Mouse (Mus musculus): ENCODE measurements around the gene H2al1h. TPM values are rescaled to one million over a fixed set of nuclear protein-coding genes. Genes with fewer than 3 reads are reported as not detected.

The H2al1h gene
- polyA plus RNA-seq, 1 experiment: not detected

GRCm38 (mm10) chrX:11346756-11347155, 25.5 kb downstream of the H2al1h start:
- H3K27me3 ChIP-seq (ENCODE audit: control insufficient read depth, insufficient read depth, low read length, poor library complexity, severe bottlenecking): no peaks in the 10 kb centered on the region
- no peak overlapping the region for H3K9ac ChIP-seq (ENCODE audit: low read depth, poor library complexity, severe bottlenecking)
- H3K4me3 ChIP-seq (ENCODE audit: low read depth, low read length): no peak overlapping the region
- no peak overlapping the region for H3K27ac ChIP-seq (ENCODE audit: insufficient read depth, low read length)
- no peaks in the 10 kb centered on the region for H3K36me3 ChIP-seq (ENCODE audit: control insufficient read depth, insufficient read depth, low read length, poor library complexity, severe bottlenecking)
- no peaks in the 10 kb centered on the region for H3K9me3 ChIP-seq (replicated peaks; ENCODE audit: control insufficient read depth, insufficient read depth, low read length, poor library complexity, severe bottlenecking)
- H3K4me1 ChIP-seq (ENCODE audit: control insufficient read depth, insufficient read depth, low read length): no peaks in the 10 kb centered on the region
- TF ChIP-seq EP300 (IDR thresholded peaks at IDR 0.05; ENCODE audit: insufficient read depth, low read depth, low read length): no peak
- no peak for TF ChIP-seq POLR2A (IDR thresholded peaks at IDR 0.05; ENCODE audit: insufficient read depth, low read length)
- TF ChIP-seq CTCF (IDR thresholded peaks at IDR 0.05; ENCODE audit: low read depth, low read length): no peak

DNA sequence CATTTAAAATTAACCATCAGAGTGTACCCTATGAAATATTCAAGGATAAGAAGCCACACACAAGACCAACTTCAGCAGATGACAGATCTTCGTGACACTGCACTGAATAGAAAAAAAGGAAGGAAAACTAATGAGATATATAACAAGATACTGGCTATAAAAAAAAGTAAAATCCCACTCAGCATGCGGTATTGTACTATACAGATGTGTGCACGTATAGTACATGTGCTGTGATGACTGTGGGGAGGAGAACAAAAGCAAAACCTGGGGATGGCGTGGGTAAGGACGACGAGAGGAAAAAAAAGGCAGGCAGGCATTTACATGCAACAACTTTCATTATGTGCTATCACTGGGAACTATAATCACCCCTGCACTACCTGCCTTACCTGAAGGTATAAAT, 39.5 kb downstream of the H2al1h start:
- Histone ChIP-seq H3K27me3 (ENCODE audit: control insufficient read depth, insufficient read depth, low read length, poor library complexity, severe bottlenecking) (no peaks in the 10 kb centered on the region), H3K4me3 (ENCODE audit: low read depth, low read length) (no peak overlapping the region), H3K9me3 (replicated peaks; ENCODE audit: control insufficient read depth, insufficient read depth, low read length, poor library complexity, severe bottlenecking) (no peaks in the 10 kb centered on the region), H3K9ac (ENCODE audit: low read depth, poor library complexity, severe bottlenecking) (no peak overlapping the region), H3K4me1 (ENCODE audit: control insufficient read depth, insufficient read depth, low read length) (no peaks in the 10 kb centered on the region), H3K27ac (ENCODE audit: insufficient read depth, low read length) (no peak overlapping the region), H3K36me3 (ENCODE audit: control insufficient read depth, insufficient read depth, low read length, poor library complexity, severe bottlenecking) (no peaks in the 10 kb centered on the region)
- TF ChIP-seq CTCF (IDR thresholded peaks at IDR 0.05; ENCODE audit: low read depth, low read length) (no peak), POLR2A (IDR thresholded peaks at IDR 0.05; ENCODE audit: insufficient read depth, low read length) (no peak), EP300 (IDR thresholded peaks at IDR 0.05; ENCODE audit: insufficient read depth, low read depth, low read length) (no peak)

GRCm38 (mm10) chrX:11361261-11361660, 40.0 kb downstream of the H2al1h start:
- no peaks in the 10 kb centered on the region for H3K4me1 ChIP-seq (ENCODE audit: control insufficient read depth, insufficient read depth, low read length)
- H3K36me3 ChIP-seq (ENCODE audit: control insufficient read depth, insufficient read depth, low read length, poor library complexity, severe bottlenecking): no peaks in the 10 kb centered on the region
- TF ChIP-seq POLR2A (IDR thresholded peaks at IDR 0.05; ENCODE audit: insufficient read depth, low read length) (no peak), CTCF (IDR thresholded peaks at IDR 0.05; ENCODE audit: low read depth, low read length) (no peak)
- no peak overlapping the region for H3K9ac ChIP-seq (ENCODE audit: low read depth, poor library complexity, severe bottlenecking)
- H3K27me3 ChIP-seq (ENCODE audit: control insufficient read depth, insufficient read depth, low read length, poor library complexity, severe bottlenecking): no peaks in the 10 kb centered on the region
- no peaks in the 10 kb centered on the region for H3K9me3 ChIP-seq (replicated peaks; ENCODE audit: control insufficient read depth, insufficient read depth, low read length, poor library complexity, severe bottlenecking)
- no peak overlapping the region for H3K4me3 ChIP-seq (ENCODE audit: low read depth, low read length)
- no peak overlapping the region for H3K27ac ChIP-seq (ENCODE audit: insufficient read depth, low read length)

GRCm38 (mm10) chrX:11363890-11364289, 42.6 kb downstream of the H2al1h start:
- TF ChIP-seq POLR2A (IDR thresholded peaks at IDR 0.05; ENCODE audit: insufficient read depth, low read length) (no peak), EP300 (IDR thresholded peaks at IDR 0.05; ENCODE audit: insufficient read depth, low read depth, low read length) (no peak), CTCF (IDR thresholded peaks at IDR 0.05; ENCODE audit: low read depth, low read length) (no peak)
- H3K27me3 ChIP-seq (ENCODE audit: control insufficient read depth, insufficient read depth, low read length, poor library complexity, severe bottlenecking): no peaks in the 10 kb centered on the region
- no peaks in the 10 kb centered on the region for H3K4me1 ChIP-seq (ENCODE audit: control insufficient read depth, insufficient read depth, low read length)
- H3K9me3 ChIP-seq (replicated peaks; ENCODE audit: control insufficient read depth, insufficient read depth, low read length, poor library complexity, severe bottlenecking): no peaks in the 10 kb centered on the region
- no peak overlapping the region for H3K9ac ChIP-seq (ENCODE audit: low read depth, poor library complexity, severe bottlenecking)
- H3K27ac ChIP-seq (ENCODE audit: insufficient read depth, low read length): no peak overlapping the region
- H3K36me3 ChIP-seq (ENCODE audit: control insufficient read depth, insufficient read depth, low read length, poor library complexity, severe bottlenecking): no peaks in the 10 kb centered on the region
- H3K4me3 ChIP-seq (ENCODE audit: low read depth, low read length): no peak overlapping the region

- no peak overlapping the region for H3K27ac ChIP-seq (ENCODE audit: insufficient read depth, low read length)
- H3K27me3 ChIP-seq (ENCODE audit: control insufficient read depth, insufficient read depth, low read length, poor library complexity, severe bottlenecking): no peaks in the 10 kb centered on the region
- no peaks in the 10 kb centered on the region for H3K36me3 ChIP-seq (ENCODE audit: control insufficient read depth, insufficient read depth, low read length, poor library complexity, severe bottlenecking)
- H3K9me3 ChIP-seq (replicated peaks; ENCODE audit: control insufficient read depth, insufficient read depth, low read length, poor library complexity, severe bottlenecking): no peaks in the 10 kb centered on the region
- H3K4me3 ChIP-seq (ENCODE audit: low read depth, low read length): no peak overlapping the region
- no peak overlapping the region for H3K9ac ChIP-seq (ENCODE audit: low read depth, poor library complexity, severe bottlenecking)
- TF ChIP-seq CTCF (IDR thresholded peaks at IDR 0.05; ENCODE audit: low read depth, low read length) (no peak), POLR2A (IDR thresholded peaks at IDR 0.05; ENCODE audit: insufficient read depth, low read length) (no peak)
- no peaks in the 10 kb centered on the region for H3K4me1 ChIP-seq (ENCODE audit: control insufficient read depth, insufficient read depth, low read length)
Observed at GRCm38 (mm10) chrX:11365151-11365550, 43.9 kb downstream of the H2al1h start.

Other genes starting within 250 kb of the H2al1h start
- gene H2al1a, start 22.2 kb upstream of the H2al1h start, polyA plus RNA-seq (2011; ENCODE audit: insufficient read depth, insufficient read length, low read depth, missing spikeins): not detected in 2 replicates
- gene H2al1b, start 19.1 kb upstream of the H2al1h start, polyA plus RNA-seq (2011; ENCODE audit: insufficient read depth, insufficient read length, low read depth, missing spikeins): not detected in 2 replicates
- gene H2al1c, start 15.8 kb upstream of the H2al1h start, polyA plus RNA-seq (2011; ENCODE audit: insufficient read depth, insufficient read length, low read depth, missing spikeins): not detected in 2 replicates
- gene H2al1d, start 12.7 kb upstream of the H2al1h start, polyA plus RNA-seq (2011; ENCODE audit: insufficient read depth, insufficient read length, low read depth, missing spikeins): not detected in 2 replicates
- gene H2al1e, start 9.6 kb upstream of the H2al1h start, polyA plus RNA-seq (2011; ENCODE audit: insufficient read depth, insufficient read length, low read depth, missing spikeins): not detected in 2 replicates
- not detected in 2 replicates for gene H2al1f, start 6.3 kb upstream of the H2al1h start, polyA plus RNA-seq (2011; ENCODE audit: insufficient read depth, insufficient read length, low read depth, missing spikeins)
- gene H2al1g, start 3.2 kb upstream of the H2al1h start, polyA plus RNA-seq (2011; ENCODE audit: insufficient read depth, insufficient read length, low read depth, missing spikeins): not detected in 2 replicates
- not detected in 2 replicates for gene H2al1i, start 3.2 kb downstream of the H2al1h start, polyA plus RNA-seq (2011; ENCODE audit: insufficient read depth, insufficient read length, low read depth, missing spikeins)
- gene H2al1j, start 6.3 kb downstream of the H2al1h start, polyA plus RNA-seq (2011; ENCODE audit: insufficient read depth, insufficient read length, low read depth, missing spikeins): not detected in 2 replicates

All from ES-Bruce4 (cell line).